Mouse (Mus musculus): ENCODE results near the gene Ncbp2. TPM values are rescaled to one million over a fixed set of nuclear protein-coding genes. Genes with fewer than 3 reads are reported as not detected.

The Ncbp2 gene
- 67.8 and 91.6 TPM in 2 replicates for polyA plus RNA-seq (2012; ENCODE audit: insufficient read depth, insufficient read length, missing spikeins)

- Histone ChIP-seq H3K4me3 (ENCODE audit: insufficient read depth, low read depth, low read length) (peak within 1 kb of the TSS; percentile 94), H3K4me1 (ENCODE audit: control insufficient read depth, insufficient read depth, insufficient read length, low read length) (peaks cover 4% of the 10 kb centered on the region), H3K27ac (replicated peaks; ENCODE audit: low read depth, low read length) (peak within 1 kb of the TSS; percentile 86)
These were observed at the start of gene Ncbp2, which contains the start of gene 0610012G03Rik for GRCm38 (mm10) chr16:31948345-31948774. Gene Ncbp2, plus strand, starts transcription at chr16:31948513. Gene 0610012G03Rik, minus strand, starts transcription at chr16:31948494.

GRCm38 (mm10) chr16:31898546-31899326, 49.6 kb upstream of the Ncbp2 start:
- no peaks in the 10 kb centered on the region for H3K4me1 ChIP-seq (ENCODE audit: control insufficient read depth, insufficient read depth, insufficient read length, low read length)
- no peak overlapping the region for H3K4me3 ChIP-seq (ENCODE audit: insufficient read depth, low read depth, low read length)

DNA sequence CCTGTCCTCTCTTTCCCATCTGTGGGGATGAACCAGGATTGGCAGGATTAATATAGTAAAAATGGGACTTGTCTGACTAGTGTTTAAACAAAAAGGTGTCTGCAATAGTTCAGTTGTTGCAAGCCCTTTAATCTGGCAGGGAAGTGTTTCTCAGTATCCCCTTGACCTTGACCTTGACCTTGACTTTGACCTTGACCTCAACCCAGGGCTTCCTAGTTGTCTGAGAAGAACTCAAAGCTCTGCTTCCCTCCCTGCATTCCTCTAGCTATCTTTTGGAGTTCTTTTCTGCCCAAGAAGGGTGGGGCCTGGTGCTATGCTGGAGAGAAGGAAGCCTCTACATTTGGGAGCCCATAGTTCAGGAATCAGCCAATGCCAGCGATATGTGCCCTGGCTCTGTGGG, 46.4 kb upstream of the Ncbp2 start:
- no peak overlapping the region for H3K27ac ChIP-seq (replicated peaks; ENCODE audit: low read depth, low read length)
- H3K4me1 ChIP-seq (ENCODE audit: control insufficient read depth, insufficient read depth, insufficient read length, low read length) = no peaks in the 10 kb centered on the region

More at GRCm38 (mm10) chr16:31898546-31899326, 49.6 kb upstream of the Ncbp2 start:
- no peak overlapping the region for H3K27ac ChIP-seq (replicated peaks; ENCODE audit: low read depth, low read length)

DNA sequence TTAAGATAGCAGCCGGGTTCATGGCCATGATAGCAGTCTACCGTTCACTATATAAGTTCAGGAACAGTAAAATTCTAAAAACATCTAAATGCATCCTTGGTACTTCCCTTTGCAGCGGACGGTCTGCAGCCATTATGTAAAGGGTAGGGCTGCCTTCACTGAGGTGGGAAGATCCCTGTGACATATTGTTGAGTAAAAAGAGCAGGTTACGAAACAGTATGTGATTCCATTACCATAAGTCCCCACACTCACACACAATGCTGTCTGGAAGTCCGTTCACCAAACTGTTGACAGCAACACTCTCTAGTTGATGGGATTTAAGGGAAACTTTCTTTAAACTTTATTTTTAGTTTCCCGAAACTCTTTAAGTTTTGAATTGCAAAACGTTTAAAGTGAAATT, 45.1 kb upstream of the Ncbp2 start:
- no peaks in the 10 kb centered on the region for H3K4me1 ChIP-seq (ENCODE audit: control insufficient read depth, insufficient read depth, insufficient read length, low read length)
- H3K27ac ChIP-seq (replicated peaks; ENCODE audit: low read depth, low read length) = no peak overlapping the region
- no peak overlapping the region for H3K4me3 ChIP-seq (ENCODE audit: insufficient read depth, low read depth, low read length)

More for the DNA sequence above, 46.4 kb upstream of the Ncbp2 start:
- no peak overlapping the region for H3K4me3 ChIP-seq (ENCODE audit: insufficient read depth, low read depth, low read length)

DNA sequence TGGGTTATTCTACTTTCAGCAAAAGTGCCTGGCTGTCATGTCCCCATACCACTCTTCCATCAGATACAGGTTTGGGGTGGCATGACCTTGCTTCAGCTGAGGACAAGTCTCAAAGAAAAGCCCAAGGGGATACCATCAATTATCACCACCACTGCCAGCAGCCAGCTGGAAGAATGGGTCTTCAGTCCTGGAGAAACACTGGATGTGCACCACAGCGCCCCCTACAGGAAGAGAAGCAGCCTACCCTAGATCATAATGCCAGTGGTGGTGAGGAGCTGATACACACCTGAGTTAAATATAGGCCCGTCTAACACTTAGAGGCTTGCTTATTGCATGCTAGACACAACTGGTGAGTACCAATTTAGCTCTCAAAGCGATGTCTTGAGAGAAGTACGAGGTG, 43.0 kb upstream of the Ncbp2 start:
- Histone ChIP-seq H3K4me3 (ENCODE audit: insufficient read depth, low read depth, low read length) (no peak overlapping the region), H3K27ac (replicated peaks; ENCODE audit: low read depth, low read length) (no peak overlapping the region), H3K4me1 (ENCODE audit: control insufficient read depth, insufficient read depth, insufficient read length, low read length) (no peaks in the 10 kb centered on the region)

DNA sequence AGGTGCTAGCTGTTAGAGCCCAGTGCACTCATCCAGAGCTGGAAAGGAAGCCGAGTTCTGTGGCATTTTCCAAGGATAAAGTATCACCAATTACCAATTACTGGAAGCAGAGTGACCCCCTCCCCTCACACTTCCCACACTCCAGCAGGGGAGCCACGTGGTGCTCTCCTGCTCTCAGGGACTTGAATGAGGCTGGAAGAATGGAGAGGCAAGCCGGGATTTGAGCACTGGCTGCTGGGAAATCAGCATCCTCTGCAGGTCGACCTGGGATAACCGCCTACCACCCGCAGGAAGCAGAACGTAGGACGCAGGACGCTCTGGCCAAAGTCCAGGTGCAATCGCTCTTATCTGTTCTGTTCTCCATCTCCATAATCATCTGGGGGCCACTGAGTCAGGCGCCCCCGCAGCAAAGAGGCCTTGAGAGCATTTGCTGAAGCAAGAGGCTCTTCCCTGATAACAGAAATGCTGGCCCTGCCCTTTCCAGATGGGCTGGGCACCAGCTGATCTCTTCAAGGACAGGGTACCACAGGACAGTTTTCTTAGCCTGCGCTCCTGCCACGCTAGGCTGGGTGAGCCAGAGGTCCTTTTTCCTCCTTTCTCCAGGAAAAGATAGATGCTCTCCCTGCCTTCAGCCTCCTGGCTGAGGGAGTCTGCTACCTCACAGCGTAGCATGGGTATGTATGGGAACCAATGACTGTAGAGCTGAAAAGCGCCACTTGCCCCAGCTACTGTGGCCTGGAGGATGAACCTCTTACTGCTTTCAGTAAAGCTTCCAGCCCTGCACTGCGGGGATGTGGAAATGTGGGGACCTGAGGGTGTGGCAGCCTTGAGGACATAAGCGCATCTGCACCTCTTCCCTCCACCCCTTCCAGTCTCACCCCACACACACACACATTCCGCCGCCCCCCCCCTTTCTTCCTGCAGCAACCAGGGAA, 42.2 kb upstream of the Ncbp2 start:
- Histone ChIP-seq H3K4me1 (ENCODE audit: control insufficient read depth, insufficient read depth, insufficient read length, low read length) (no peaks in the 10 kb centered on the region), H3K27ac (replicated peaks; ENCODE audit: low read depth, low read length) (no peak overlapping the region), H3K4me3 (ENCODE audit: insufficient read depth, low read depth, low read length) (no peak overlapping the region)

DNA sequence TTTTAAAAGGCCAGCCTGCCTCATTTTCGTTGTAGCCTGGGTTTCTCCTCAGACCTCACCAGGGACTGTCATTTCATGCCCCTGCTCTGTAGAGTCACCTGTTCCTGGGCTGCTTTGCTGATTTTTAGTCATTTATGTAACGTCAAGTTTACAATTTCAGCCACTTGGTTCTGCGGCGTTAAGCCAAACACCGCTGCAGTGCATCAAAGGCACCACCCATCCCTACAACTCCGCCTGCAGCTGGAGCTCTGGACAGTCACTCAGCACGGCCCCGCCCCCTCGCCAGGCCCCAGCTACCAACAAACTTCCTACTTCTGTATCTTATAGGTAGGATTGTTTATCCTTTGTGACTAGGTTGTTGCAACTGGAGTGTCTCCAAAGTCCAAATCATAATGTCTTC, 41.4 kb upstream of the Ncbp2 start:
- H3K4me1 ChIP-seq (ENCODE audit: control insufficient read depth, insufficient read depth, insufficient read length, low read length) = no peaks in the 10 kb centered on the region
- H3K27ac ChIP-seq (replicated peaks; ENCODE audit: low read depth, low read length) = no peak overlapping the region
- H3K4me3 ChIP-seq (ENCODE audit: insufficient read depth, low read depth, low read length) = peak overlapping the region; percentile 33; the same call in 1 of the 2 replicates

DNA sequence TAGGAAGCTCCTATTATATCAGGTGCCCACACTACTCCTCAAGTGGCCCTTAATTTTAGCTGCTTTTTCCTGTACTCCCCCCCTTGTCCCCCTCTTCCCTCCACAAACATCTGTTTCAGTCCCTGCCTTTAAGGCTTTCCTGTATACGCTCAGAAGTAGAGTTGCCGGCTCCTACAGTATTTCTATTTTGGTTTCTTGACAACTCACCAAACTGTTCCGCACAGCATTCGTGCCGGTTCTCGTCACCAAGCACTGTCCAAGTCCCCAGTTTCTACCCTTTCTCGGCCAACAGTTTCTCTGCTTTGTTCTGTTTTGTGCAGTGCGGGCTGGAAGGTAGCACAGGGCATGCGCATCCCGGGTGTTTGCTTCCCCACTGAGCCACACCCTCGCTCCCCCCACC, 39.4 kb upstream of the Ncbp2 start:
- H3K4me3 ChIP-seq (ENCODE audit: insufficient read depth, low read depth, low read length) = no peak overlapping the region
- no peaks in the 10 kb centered on the region for H3K4me1 ChIP-seq (ENCODE audit: control insufficient read depth, insufficient read depth, insufficient read length, low read length)
- H3K27ac ChIP-seq (replicated peaks; ENCODE audit: low read depth, low read length) = no peak overlapping the region

GRCm38 (mm10) chr16:31910281-31910847, 37.9 kb upstream of the Ncbp2 start:
- Histone ChIP-seq H3K27ac (replicated peaks; ENCODE audit: low read depth, low read length) (no peak overlapping the region), H3K4me1 (ENCODE audit: control insufficient read depth, insufficient read depth, insufficient read length, low read length) (no peaks in the 10 kb centered on the region), H3K4me3 (ENCODE audit: insufficient read depth, low read depth, low read length) (no peak overlapping the region)

DNA sequence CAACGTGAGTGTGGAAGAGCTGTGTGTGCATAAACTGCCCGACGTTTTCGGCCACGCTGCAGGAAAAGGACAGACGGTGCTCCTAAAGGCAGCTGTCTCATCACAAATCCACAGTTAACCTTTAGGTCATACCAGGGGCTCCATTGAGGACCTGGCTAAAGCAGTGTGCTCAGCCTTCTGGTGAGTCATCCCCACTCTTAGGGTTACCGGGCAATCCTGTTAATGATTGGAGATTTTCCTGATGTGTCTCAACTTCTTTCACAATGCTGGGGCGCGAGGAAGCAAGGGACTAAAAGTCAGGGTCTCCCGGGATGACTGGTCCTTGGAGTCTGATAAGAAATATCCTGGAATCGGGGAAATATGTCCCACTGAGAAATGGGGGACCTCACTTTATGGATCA, 30.5 kb upstream of the Ncbp2 start:
- no peak overlapping the region for H3K27ac ChIP-seq (replicated peaks; ENCODE audit: low read depth, low read length)
- no peaks in the 10 kb centered on the region for H3K4me1 ChIP-seq (ENCODE audit: control insufficient read depth, insufficient read depth, insufficient read length, low read length)
- H3K4me3 ChIP-seq (ENCODE audit: insufficient read depth, low read depth, low read length) = no peak overlapping the region

GRCm38 (mm10) chr16:31918248-31918724, 30.0 kb upstream of the Ncbp2 start:
- no peaks in the 10 kb centered on the region for H3K4me1 ChIP-seq (ENCODE audit: control insufficient read depth, insufficient read depth, insufficient read length, low read length)
- no peak overlapping the region for H3K4me3 ChIP-seq (ENCODE audit: insufficient read depth, low read depth, low read length)
- H3K27ac ChIP-seq (replicated peaks; ENCODE audit: low read depth, low read length) = no peak overlapping the region

DNA sequence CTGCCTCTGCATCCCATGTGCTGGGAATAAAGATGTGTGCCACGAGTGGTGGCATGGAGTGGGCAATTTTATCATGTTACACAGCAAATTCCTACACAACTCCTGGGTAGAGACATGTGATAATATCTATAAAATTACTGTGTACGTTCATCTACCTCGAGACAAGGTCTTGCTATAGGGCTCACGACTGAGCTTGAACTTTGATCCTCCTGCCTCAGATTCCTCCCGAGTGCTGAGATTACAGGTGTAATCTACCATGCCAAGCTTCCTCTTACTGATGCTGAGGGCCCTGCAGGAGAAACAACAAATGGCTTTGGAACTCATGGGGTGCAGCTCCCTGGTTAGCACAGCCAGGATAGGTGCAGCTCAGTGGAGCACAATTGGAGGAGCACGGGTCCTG, 23.9 kb upstream of the Ncbp2 start:
- Histone ChIP-seq H3K4me3 (ENCODE audit: insufficient read depth, low read depth, low read length) (no peak overlapping the region), H3K4me1 (ENCODE audit: control insufficient read depth, insufficient read depth, insufficient read length, low read length) (no peaks in the 10 kb centered on the region), H3K27ac (replicated peaks; ENCODE audit: low read depth, low read length) (no peak overlapping the region)

DNA sequence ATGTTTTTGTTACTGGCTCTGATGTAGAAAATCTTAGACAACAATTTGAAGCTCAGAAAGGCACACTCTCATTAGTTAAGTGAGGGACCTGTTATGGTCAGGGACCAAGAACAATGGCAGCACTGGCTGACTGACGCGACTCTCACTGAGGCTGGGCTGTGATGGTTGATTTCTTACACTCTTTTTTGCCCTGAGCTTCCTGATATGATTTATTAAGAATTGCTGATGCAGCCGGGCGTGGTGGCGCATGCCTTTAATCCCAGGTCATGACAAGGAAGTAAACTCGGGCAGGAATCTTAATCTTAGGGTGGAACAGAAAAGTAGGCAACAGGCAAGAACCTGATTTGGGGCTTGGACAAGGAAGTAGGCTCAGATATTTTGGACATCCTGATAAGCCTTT, 22.2 kb upstream of the Ncbp2 start:
- no peak overlapping the region for H3K27ac ChIP-seq (replicated peaks; ENCODE audit: low read depth, low read length)
- no peaks in the 10 kb centered on the region for H3K4me1 ChIP-seq (ENCODE audit: control insufficient read depth, insufficient read depth, insufficient read length, low read length)
- no peak overlapping the region for H3K4me3 ChIP-seq (ENCODE audit: insufficient read depth, low read depth, low read length)

- H3K4me3 ChIP-seq (ENCODE audit: insufficient read depth, low read depth, low read length) = no peak overlapping the region
- no peak overlapping the region for H3K27ac ChIP-seq (replicated peaks; ENCODE audit: low read depth, low read length)
- no peaks in the 10 kb centered on the region for H3K4me1 ChIP-seq (ENCODE audit: control insufficient read depth, insufficient read depth, insufficient read length, low read length)
These were observed 21.6 kb upstream of the Ncbp2 start for GRCm38 (mm10) chr16:31926547-31927182.
